Mouse (Mus musculus) naive thymus-derived CD4-positive, alpha-beta T cell, adult 2 months (primary cell): ENCODE data around the gene Chil6.

Experiments used
- DNase-seq: peaks from one replicate; pipeline ENCODE4 v3.0.0-alpha.2; 2011; ENCODE audit warnings: low read depth

Gene Chil6

GRCm38 (mm10) chr3:106406082-106406481 lies at the start of gene Chil6:
TSS of gene Chil6 (minus strand) at chr3:106406182.
- no peak for DNase-seq

- DNase-seq: peak; percentile 70
These were observed 46.6 kb upstream of the Chil6 start for GRCm38 (mm10) chr3:106452616-106453015.

GRCm38 (mm10) chr3:106449567-106449966 lies 43.6 kb upstream of the Chil6 start:
- peak; percentile 91 for DNase-seq

- no peak for DNase-seq
These were observed 43.0 kb upstream of the Chil6 start for GRCm38 (mm10) chr3:106448995-106449394.

GRCm38 (mm10) chr3:106448571-106448970 lies 42.6 kb upstream of the Chil6 start:
- DNase-seq: peak; percentile 85
